Mouse (Mus musculus) ES-Bruce4 (cell line): ENCODE results near the gene Alox5.

Experiments used
- CTCF ChIP-seq: IDR thresholded peaks from one replicate; pipeline ENCODE4 v1.8.1; 2011; ENCODE audit warnings: low read depth, low read length
- EP300 ChIP-seq: IDR thresholded peaks from 2 replicates; pipeline ENCODE4 v1.6.1; 2011; ENCODE audit warnings: low read depth, low read length; ENCODE audit not compliant: insufficient read depth
- POLR2A ChIP-seq: IDR thresholded peaks from one replicate; pipeline ENCODE4 v1.8.1; 2011; ENCODE audit warnings: low read length; ENCODE audit not compliant: insufficient read depth

DNA sequence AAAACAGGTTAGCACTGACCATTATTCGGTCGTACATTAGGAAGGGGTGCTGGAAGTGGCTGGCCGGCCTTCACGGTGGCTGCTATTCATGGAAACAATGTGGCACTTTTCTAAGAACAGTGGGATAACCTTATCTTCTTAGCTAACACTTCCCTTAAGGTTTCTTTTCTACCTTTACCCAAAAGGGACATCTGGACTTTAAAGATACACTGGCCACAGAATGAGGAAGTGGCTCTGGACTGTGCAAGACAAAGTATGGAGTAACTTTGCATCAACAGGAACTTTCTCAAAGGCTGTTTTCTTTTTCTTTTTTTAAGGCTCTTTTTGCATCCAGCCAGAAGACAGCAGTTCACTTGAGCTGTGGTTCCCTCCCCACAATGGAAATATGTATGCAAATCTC lies 2.2 kb downstream of the Alox5 start:
- no peak for TF ChIP-seq CTCF
- no peak for TF ChIP-seq POLR2A
- no peak for TF ChIP-seq EP300
